Mouse (Mus musculus): Measurements from ENCODE around the gene Ick. TPM values are rescaled to one million over a fixed set of nuclear protein-coding genes. Genes with fewer than 3 reads are reported as not detected.

The Ick gene
- polyA plus RNA-seq, 1 experiment, result not detected

- Histone ChIP-seq H3K27ac (ENCODE audit: insufficient read depth, low read depth, low read length) (no peak overlapping the region), H3K4me1 (ENCODE audit: control insufficient read depth, insufficient read depth, low read length) (no peaks in the 10 kb centered on the region), H3K4me3 (ENCODE audit: insufficient read depth, low read depth, low read length) (no peak overlapping the region)
- TF ChIP-seq CTCF (IDR thresholded peaks at IDR 0.05; ENCODE audit: insufficient read depth, low read depth, low read length) (no peak), POLR2A (IDR thresholded peaks at IDR 0.05; ENCODE audit: insufficient read depth, low read depth, low read length) (no peak)
- WGBS, result 97% methylated on average over 6 of the region's 6 CpGs
Measured at GRCm38 (mm10) chr9:78096376-78096775, 12.6 kb upstream of the Ick start.

- H3K4me1 ChIP-seq (ENCODE audit: control insufficient read depth, insufficient read depth, low read length), result peaks cover 5% of the 10 kb centered on the region; the same call in 1 of the 2 replicates
- TF ChIP-seq CTCF (IDR thresholded peaks at IDR 0.05; ENCODE audit: insufficient read depth, low read depth, low read length) (no peak), POLR2A (IDR thresholded peaks at IDR 0.05; ENCODE audit: insufficient read depth, low read depth, low read length) (no peak)
- no peak overlapping the region for H3K4me3 ChIP-seq (ENCODE audit: insufficient read depth, low read depth, low read length)
- H3K27ac ChIP-seq (ENCODE audit: insufficient read depth, low read depth, low read length), result no peak overlapping the region
- WGBS, result 82% methylated on average over 5 of the region's 5 CpGs
Measured at GRCm38 (mm10) chr9:78100956-78101355, 8.0 kb upstream of the Ick start.

GRCm38 (mm10) chr9:78101431-78101830, 7.6 kb upstream of the Ick start:
- peaks cover 5% of the 10 kb centered on the region; the same call in 1 of the 2 replicates for H3K4me1 ChIP-seq (ENCODE audit: control insufficient read depth, insufficient read depth, low read length)
- TF ChIP-seq POLR2A (IDR thresholded peaks at IDR 0.05; ENCODE audit: insufficient read depth, low read depth, low read length) (no peak), CTCF (IDR thresholded peaks at IDR 0.05; ENCODE audit: insufficient read depth, low read depth, low read length) (no peak)
- no peak overlapping the region for H3K27ac ChIP-seq (ENCODE audit: insufficient read depth, low read depth, low read length)
- WGBS, result 68% methylated on average over 4 of the region's 4 CpGs
- H3K4me3 ChIP-seq (ENCODE audit: insufficient read depth, low read depth, low read length), result no peak overlapping the region

- TF ChIP-seq CTCF (IDR thresholded peaks at IDR 0.05; ENCODE audit: insufficient read depth, low read depth, low read length) (no peak), POLR2A (IDR thresholded peaks at IDR 0.05; ENCODE audit: insufficient read depth, low read depth, low read length) (no peak)
- no peak overlapping the region for H3K27ac ChIP-seq (ENCODE audit: insufficient read depth, low read depth, low read length)
- WGBS, result 86% methylated on average over 8 of the region's 8 CpGs
- H3K4me1 ChIP-seq (ENCODE audit: control insufficient read depth, insufficient read depth, low read length), result peaks cover 8% of the 10 kb centered on the region; the same call in 1 of the 2 replicates
- no peak overlapping the region for H3K4me3 ChIP-seq (ENCODE audit: insufficient read depth, low read depth, low read length)
Measured at GRCm38 (mm10) chr9:78103965-78104560, 4.9 kb upstream of the Ick start.

GRCm38 (mm10) chr9:78104973-78105372, 4.0 kb upstream of the Ick start:
- peaks cover 8% of the 10 kb centered on the region; the same call in 1 of the 2 replicates for H3K4me1 ChIP-seq (ENCODE audit: control insufficient read depth, insufficient read depth, low read length)
- WGBS, result 92% methylated on average over 6 of the region's 6 CpGs
- TF ChIP-seq POLR2A (IDR thresholded peaks at IDR 0.05; ENCODE audit: insufficient read depth, low read depth, low read length), result no peak
- TF ChIP-seq CTCF (IDR thresholded peaks at IDR 0.05; ENCODE audit: insufficient read depth, low read depth, low read length), result no peak
- H3K4me3 ChIP-seq (ENCODE audit: insufficient read depth, low read depth, low read length), result no peak overlapping the region
- H3K27ac ChIP-seq (ENCODE audit: insufficient read depth, low read depth, low read length), result no peak overlapping the region

- H3K27ac ChIP-seq (ENCODE audit: insufficient read depth, low read depth, low read length), result no peak overlapping the region
- TF ChIP-seq POLR2A (IDR thresholded peaks at IDR 0.05; ENCODE audit: insufficient read depth, low read depth, low read length) (no peak), CTCF (IDR thresholded peaks at IDR 0.05; ENCODE audit: insufficient read depth, low read depth, low read length) (no peak)
- H3K4me3 ChIP-seq (ENCODE audit: insufficient read depth, low read depth, low read length), result no peak overlapping the region
- peaks cover 8% of the 10 kb centered on the region; the same call in 1 of the 2 replicates for H3K4me1 ChIP-seq (ENCODE audit: control insufficient read depth, insufficient read depth, low read length)
- 87% methylated on average over 6 of the region's 6 CpGs for WGBS
Measured at GRCm38 (mm10) chr9:78105501-78105932, 3.5 kb upstream of the Ick start.

GRCm38 (mm10) chr9:78106821-78107220, 2.2 kb upstream of the Ick start:
- Histone ChIP-seq H3K4me3 (ENCODE audit: insufficient read depth, low read depth, low read length) (no peak overlapping the region), H3K27ac (ENCODE audit: insufficient read depth, low read depth, low read length) (no peak overlapping the region), H3K4me1 (ENCODE audit: control insufficient read depth, insufficient read depth, low read length) (peaks cover 8% of the 10 kb centered on the region; the same call in 1 of the 2 replicates)
- TF ChIP-seq POLR2A (IDR thresholded peaks at IDR 0.05; ENCODE audit: insufficient read depth, low read depth, low read length) (no peak), CTCF (IDR thresholded peaks at IDR 0.05; ENCODE audit: insufficient read depth, low read depth, low read length) (no peak)
- WGBS, result 84% methylated on average over 4 of the region's 4 CpGs

- TF ChIP-seq POLR2A (IDR thresholded peaks at IDR 0.05; ENCODE audit: insufficient read depth, low read depth, low read length) (no peak), CTCF (IDR thresholded peaks at IDR 0.05; ENCODE audit: insufficient read depth, low read depth, low read length) (no peak)
- Histone ChIP-seq H3K4me1 (ENCODE audit: control insufficient read depth, insufficient read depth, low read length) (peaks cover 8% of the 10 kb centered on the region; the same call in 1 of the 2 replicates), H3K4me3 (ENCODE audit: insufficient read depth, low read depth, low read length) (peak overlapping the region; percentile 72), H3K27ac (ENCODE audit: insufficient read depth, low read depth, low read length) (no peak overlapping the region)
- WGBS, result 14% methylated on average over 6 of the region's 6 CpGs
Measured at GRCm38 (mm10) chr9:78107582-78107911, 1.4 kb upstream of the Ick start.

- under 1% methylated on average over 88 of the region's 88 CpGs for WGBS
- Histone ChIP-seq H3K27ac (ENCODE audit: insufficient read depth, low read depth, low read length) (peak overlapping the region; percentile 78), H3K4me1 (ENCODE audit: control insufficient read depth, insufficient read depth, low read length) (peaks cover 8% of the 10 kb centered on the region; the same call in 1 of the 2 replicates), H3K4me3 (ENCODE audit: insufficient read depth, low read depth, low read length) (peak overlapping the region; percentile 72)
- TF ChIP-seq CTCF (IDR thresholded peaks at IDR 0.05; ENCODE audit: insufficient read depth, low read depth, low read length), result no peak
- peak; percentile 89 for TF ChIP-seq POLR2A (IDR thresholded peaks at IDR 0.05; ENCODE audit: insufficient read depth, low read depth, low read length)
Measured at GRCm38 (mm10) chr9:78107912-78108795, 838 bp upstream of the Ick start.
